8 mouse cellular contexts compared by ENCODE assay signal in the genomic region with DNA sequence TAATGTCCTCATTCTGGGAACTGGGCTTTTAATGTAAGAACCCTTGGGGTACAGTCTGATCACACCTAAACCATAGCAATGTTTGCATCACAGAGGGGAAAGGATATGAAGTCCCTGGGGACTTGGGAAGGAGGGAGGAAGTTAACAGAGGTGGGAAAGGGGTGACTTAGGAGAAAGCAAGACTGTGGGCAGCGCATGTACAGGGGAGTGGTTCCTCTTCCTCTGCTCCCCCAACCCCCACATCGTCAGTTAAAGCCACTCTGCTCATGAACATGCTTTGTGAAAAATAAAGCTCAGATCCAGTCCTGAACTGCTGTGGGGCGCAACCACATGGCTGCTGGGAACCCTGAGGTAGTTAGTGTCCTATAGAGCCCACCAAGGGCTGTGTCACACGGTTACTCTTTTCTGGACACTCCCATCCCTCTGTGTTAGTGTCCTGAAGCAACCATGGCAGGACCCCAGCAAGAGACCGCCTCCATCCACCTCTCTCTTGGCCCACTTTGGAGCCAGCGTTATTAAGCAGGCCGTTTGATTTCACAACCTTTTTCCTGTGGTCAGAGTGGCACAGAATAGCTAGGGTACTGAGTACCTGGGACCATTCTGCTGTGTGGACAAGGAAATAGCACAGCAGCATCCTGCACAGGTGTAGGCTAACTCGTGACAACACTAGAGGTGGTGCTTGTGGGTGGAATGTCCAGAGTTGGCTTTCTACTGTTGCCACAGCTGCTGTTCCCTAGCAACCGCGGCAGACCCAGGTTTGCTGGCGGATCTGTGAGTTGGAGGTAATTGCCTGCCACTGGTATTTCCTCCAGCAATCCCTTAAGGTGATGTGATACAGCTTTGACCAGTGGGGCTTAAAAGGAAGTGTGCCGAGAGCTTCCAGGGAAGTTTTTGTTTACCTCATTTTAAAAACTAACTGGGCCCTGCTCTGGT. TPM values are rescaled to one million over a fixed set of nuclear protein-coding genes. Genes with fewer than 3 reads are reported as not detected.
DNase-seq lines count a peak whose midpoint lies in the region; ATAC-seq and TF ChIP-seq lines count a peak whose summit lies in the region.
"Had no signal": no experiment of that assay in that cellular context is flagged by ENCODE, and none has a peak within 500 bp of the region (broad histone marks: within the 10 kb centered on the region; RNA-seq: fewer than 3 reads in every experiment).

No protein-coding gene starts in this region.

- 0 out of 2 replicates have a peak, but pooled peaks cover 4% of the 10 kb centered on the region for H3K4me1 ChIP-seq in kidney, postnatal 0 days (replicated peaks; ENCODE audit: insufficient read depth, low read length)

- peak overlapping the region; percentile 88 for H3K27ac ChIP-seq in kidney, postnatal 0 days
- H3K27ac ChIP-seq: heart, embryonic 13.5 days had no signal

- peak; percentile 58 for DNase-seq in ZHBTc4 (ENCODE audit: low read depth, low spot score)
- peak; percentile 29 for DNase-seq in embryo, embryonic 11 days
- peak; percentile 68 for DNase-seq in kidney, postnatal 0 days (ENCODE audit: low spot score)
- DNase-seq in lung, postnatal 4 days: peak; percentile 67 to 86
- no peak for DNase-seq in layer of hippocampus, adult 11-12 months (ENCODE audit: low spot score)
- no peak for DNase-seq in ovary, postnatal 10 days (ENCODE audit: low spot score)

- no peaks in the 10 kb centered on the region for H3K27me3 ChIP-seq in kidney, postnatal 0 days (ENCODE audit: insufficient read depth, low read length)
- H3K27me3 ChIP-seq: heart, embryonic 13.5 days had no signal

- 38% methylated on average over 12 of the region's 12 CpGs for WGBS in kidney, postnatal 0 days

- no peak for TF ChIP-seq CTCF in kidney, postnatal 0 days (IDR thresholded peaks at IDR 0.05; ENCODE audit: low read depth)

- H3K9me3 ChIP-seq in kidney, postnatal 0 days (replicated peaks; ENCODE audit: low read length): no peaks in the 10 kb centered on the region
- H3K9me3 ChIP-seq: heart, embryonic 13.5 days had no signal

- H3K9ac ChIP-seq in kidney, postnatal 0 days (ENCODE audit: low read depth, low read length): no peak overlapping the region
- H3K9ac ChIP-seq: heart, embryonic 13.5 days had no signal

- no peak overlapping the region for H3K4me2 ChIP-seq in kidney, postnatal 0 days (ENCODE audit: low read length)
- H3K4me2 ChIP-seq: heart, embryonic 13.5 days had no signal

- ATAC-seq in kidney, postnatal 0 days (replicated peaks; ENCODE audit: low FRiP score, low read depth): peak; percentile 79
- no peak for ATAC-seq in activated CD4-positive, CD25-positive, alpha-beta regulatory T cell, adult 4 months

- no peak overlapping the region for H3K4me3 ChIP-seq in kidney, postnatal 0 days (replicated peaks; ENCODE audit: low read depth, low read length)
- H3K4me3 ChIP-seq: heart, embryonic 13.5 days had no signal

- no peaks in the 10 kb centered on the region for H3K36me3 ChIP-seq in kidney, postnatal 0 days (ENCODE audit: insufficient read depth, low read length)
- H3K36me3 ChIP-seq: heart, embryonic 13.5 days had no signal

RNA-seq across cellular contexts. Expression of a gene that starts 50.3 kb away (rescaled TPM):
- 6.1 and 6.7 TPM in 2 replicates for polyA plus RNA-seq in kidney, postnatal 0 days (2015; fragmentation: Nextera tagmentation; extraction: Ambion mirVana)
- polyA plus RNA-seq in activated CD4-positive, CD25-positive, alpha-beta regulatory T cell, adult 4 months (2017; shearing (Covaris generic)): 1 to 10 TPM; 6.7 to 8.7 TPM

Comparison
In these comparisons a context has a peak if more than half of its experiments do, and no peak if none do; other contexts are left out.
1. DNase-seq: peak in ZHBTc4 (single experiment), embryo, embryonic 11 days (single experiment), kidney, postnatal 0 days (single experiment) and lung, postnatal 4 days (2 of 2); none in layer of hippocampus, adult 11-12 months (single experiment) and ovary, postnatal 10 days (single experiment).